Mouse (Mus musculus): Measurements from ENCODE around the gene Stxbp1. TPM values are rescaled to one million over a fixed set of nuclear protein-coding genes. Genes with fewer than 3 reads are reported as not detected.
A peak's percentile ranks its signal among the peaks of the same experiment; 100 is the strongest.

Gene Stxbp1
- polyA plus RNA-seq, 1 experiment from 2014 or later = 275 TPM

DNA sequence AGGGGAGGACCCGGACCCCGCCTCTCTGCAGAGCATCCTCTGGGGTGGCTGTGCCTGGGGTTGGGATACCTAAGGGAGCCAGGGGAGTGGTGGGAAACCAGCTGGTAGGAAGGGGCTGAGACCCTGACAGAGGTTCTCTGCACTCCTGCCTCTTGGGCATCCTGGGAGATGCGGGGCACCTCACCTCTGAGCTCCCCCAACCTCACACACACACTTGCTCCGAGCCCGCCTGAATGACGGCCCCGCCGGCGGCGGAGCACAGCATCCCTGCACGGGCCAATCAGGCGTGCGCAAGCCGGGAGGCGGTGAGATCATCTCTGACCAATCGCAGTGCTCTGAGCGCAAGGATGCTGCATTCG is 104.9 kb downstream of the Stxbp1 start:
- Histone ChIP-seq H3K36me3 (replicated peaks; ENCODE audit: control insufficient read depth, insufficient read depth) (peaks cover 29% of the 10 kb centered on the region), H3K4me1 (replicated peaks; ENCODE audit: control insufficient read depth, insufficient read depth, low read length) (peaks cover 11% of the 10 kb centered on the region), H3K27ac (peak overlapping the region; percentile 87), H3K9ac (peak overlapping the region; percentile 94), H3K4me2 (replicated peaks) (peak overlapping the region; percentile 80), H3K4me3 (replicated peaks; ENCODE audit: low read length) (peak overlapping the region; percentile 94), H3K27me3 (ENCODE audit: control insufficient read depth, insufficient read depth, low read length) (no peaks in the 10 kb centered on the region), H3K9me3 (ENCODE audit: control insufficient read depth, low read length) (no peaks in the 10 kb centered on the region)
- WGBS = 10% methylated on average over 18 of the region's 18 CpGs
- DNase-seq (ENCODE audit: low spot score) = peak; percentile 83
- ATAC-seq (ENCODE audit: low FRiP score) = peak; percentile 93

DNA sequence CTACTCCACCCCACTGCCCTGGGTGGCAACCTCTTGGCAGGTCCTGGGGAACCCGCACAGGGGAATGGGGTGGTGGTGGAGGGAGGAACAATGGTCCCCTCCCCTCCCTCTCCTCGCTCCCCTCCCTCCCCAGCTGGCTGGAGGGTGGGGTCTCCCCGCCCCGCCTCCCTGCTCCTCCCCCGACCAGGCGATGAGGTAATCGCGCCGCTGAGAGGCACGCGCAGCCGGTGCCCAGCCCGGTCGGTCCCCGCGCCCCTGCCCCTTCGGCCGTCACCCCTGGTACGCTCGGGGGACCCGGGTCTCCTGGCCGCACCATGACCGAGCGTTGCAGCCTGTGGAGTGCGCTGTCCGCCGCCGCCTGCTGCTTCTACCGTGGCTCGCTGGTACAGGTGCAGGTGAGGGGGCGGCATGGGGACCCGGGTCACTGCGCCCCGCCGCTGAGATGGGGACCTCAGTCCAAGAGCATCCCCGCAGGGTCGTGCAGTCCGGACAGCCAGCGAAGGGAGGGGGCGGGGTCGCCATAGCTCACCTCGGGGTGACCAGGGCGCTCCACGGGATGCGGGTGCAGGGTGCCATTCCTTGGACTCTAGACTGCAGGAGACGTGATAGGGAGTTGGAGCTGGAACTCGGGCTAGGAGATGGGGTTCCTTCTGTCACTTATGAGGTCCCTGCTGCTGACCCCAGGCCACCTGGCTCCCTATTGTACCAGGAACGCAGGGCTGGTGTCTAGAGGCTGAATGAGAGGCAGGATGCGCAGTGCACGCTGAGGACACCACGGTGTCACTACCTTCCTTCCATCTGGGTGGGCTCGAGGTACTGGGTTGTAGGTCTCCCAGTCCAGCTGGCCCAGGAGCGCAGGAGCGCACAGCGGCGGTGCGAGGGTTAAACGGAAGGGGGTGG is 105.5 kb downstream of the Stxbp1 start:
- Histone ChIP-seq H3K4me3 (replicated peaks; ENCODE audit: low read length) (peak overlapping the region; percentile 94), H3K36me3 (replicated peaks; ENCODE audit: control insufficient read depth, insufficient read depth) (peaks cover 23% of the 10 kb centered on the region), H3K9ac (peak overlapping the region; percentile 94), H3K4me1 (replicated peaks; ENCODE audit: control insufficient read depth, insufficient read depth, low read length) (peaks cover 11% of the 10 kb centered on the region), H3K27ac (peak overlapping the region; percentile 87), H3K27me3 (ENCODE audit: control insufficient read depth, insufficient read depth, low read length) (no peaks in the 10 kb centered on the region), H3K4me2 (replicated peaks) (peak overlapping the region; percentile 80), H3K9me3 (ENCODE audit: control insufficient read depth, low read length) (no peaks in the 10 kb centered on the region)
- WGBS = 7% methylated on average over 52 of the region's 58 CpGs
- peak; percentile 71 for DNase-seq (ENCODE audit: low spot score)
- peak; percentile 57 for ATAC-seq (ENCODE audit: low FRiP score)

- peaks cover 17% of the 10 kb centered on the region for H3K36me3 ChIP-seq (replicated peaks; ENCODE audit: control insufficient read depth, insufficient read depth)
- 4% methylated on average over 11 of the region's 11 CpGs for WGBS
- no peaks in the 10 kb centered on the region for H3K27me3 ChIP-seq (ENCODE audit: control insufficient read depth, insufficient read depth, low read length)
- ATAC-seq (ENCODE audit: low FRiP score) (no peak), DNase-seq (ENCODE audit: low spot score) (no peak)
- peak within 1 kb of the TSS; percentile 94 for H3K4me3 ChIP-seq (replicated peaks; ENCODE audit: low read length)
- peak within 1 kb of the TSS; percentile 94 for H3K9ac ChIP-seq
- peaks cover 11% of the 10 kb centered on the region for H3K4me1 ChIP-seq (replicated peaks; ENCODE audit: control insufficient read depth, insufficient read depth, low read length)
- no peaks in the 10 kb centered on the region for H3K9me3 ChIP-seq (ENCODE audit: control insufficient read depth, low read length)
- peak within 1 kb of the TSS; percentile 87 for H3K27ac ChIP-seq
- peak within 1 kb of the TSS; percentile 80 for H3K4me2 ChIP-seq (replicated peaks)
These were observed 106.2 kb downstream of the Stxbp1 start, which contains the start of gene 6330409D20Rik for GRCm38 (mm10) chr2:32740916-32741272. 6330409D20Rik (minus strand) TSS chr2:32741016.

- Histone ChIP-seq H3K27me3 (ENCODE audit: control insufficient read depth, insufficient read depth, low read length) (no peaks in the 10 kb centered on the region), H3K4me1 (replicated peaks; ENCODE audit: control insufficient read depth, insufficient read depth, low read length) (peaks cover 11% of the 10 kb centered on the region), H3K9me3 (ENCODE audit: control insufficient read depth, low read length) (no peaks in the 10 kb centered on the region), H3K4me3 (replicated peaks; ENCODE audit: low read length) (no peak overlapping the region), H3K36me3 (replicated peaks; ENCODE audit: control insufficient read depth, insufficient read depth) (peaks cover under 1% of the 10 kb centered on the region; the same call in 1 of the 2 replicates), H3K9ac (0 out of 2 replicates have a peak overlapping the region, but pooled peaks have one; percentile 0), H3K27ac (no peak overlapping the region), H3K4me2 (replicated peaks) (no peak overlapping the region)
- DNase-seq (ENCODE audit: low spot score) (no peak), ATAC-seq (ENCODE audit: low FRiP score) (no peak)
- 71% methylated on average over 4 of the region's 4 CpGs for WGBS
These were observed 107.7 kb downstream of the Stxbp1 start for GRCm38 (mm10) chr2:32739311-32739710.

Other genes starting within 250 kb of the Stxbp1 start
- gene St6galnac6, start 247.5 kb downstream of the Stxbp1 start, polyA plus RNA-seq (2014; fragmentation: Nextera tagmentation; extraction: Ambion mirVana) = 8.5 and 9.3 TPM in 2 replicates
- 78.1 and 82.0 TPM in 2 replicates for gene Ak1, start 225.5 kb downstream of the Stxbp1 start, polyA plus RNA-seq (2014; fragmentation: Nextera tagmentation; extraction: Ambion mirVana)
- gene Eng, start 200.7 kb downstream of the Stxbp1 start, polyA plus RNA-seq (2014; fragmentation: Nextera tagmentation; extraction: Ambion mirVana) = 28.1 and 30.5 TPM in 2 replicates
- gene Fpgs, start 143.1 kb downstream of the Stxbp1 start, polyA plus RNA-seq (2014; fragmentation: Nextera tagmentation; extraction: Ambion mirVana) = 14.8 and 16.3 TPM in 2 replicates
- 59.7 and 61.6 TPM in 2 replicates for gene Cdk9, start 134.2 kb downstream of the Stxbp1 start, polyA plus RNA-seq (2014; fragmentation: Nextera tagmentation; extraction: Ambion mirVana)
- 43.5 and 47.9 TPM in 2 replicates for gene Sh2d3c, start 126.2 kb downstream of the Stxbp1 start, polyA plus RNA-seq (2014; fragmentation: Nextera tagmentation; extraction: Ambion mirVana)
- gene 6330409D20Rik, start 106.2 kb downstream of the Stxbp1 start, polyA plus RNA-seq (2014; fragmentation: Nextera tagmentation; extraction: Ambion mirVana) = 3.8 and 4.5 TPM in 2 replicates
- 49.8 and 53.1 TPM in 2 replicates for gene Tor2a, start 90.0 kb downstream of the Stxbp1 start, polyA plus RNA-seq (2014; fragmentation: Nextera tagmentation; extraction: Ambion mirVana)
- gene Ttc16, start 71.6 kb downstream of the Stxbp1 start, polyA plus RNA-seq (2014; fragmentation: Nextera tagmentation; extraction: Ambion mirVana) = 0.52 and 0.74 TPM in 2 replicates
- 4.3 and 5.1 TPM in 2 replicates for gene Ptrh1, start 71.5 kb downstream of the Stxbp1 start, polyA plus RNA-seq (2014; fragmentation: Nextera tagmentation; extraction: Ambion mirVana)
- 0.42 and 1.2 TPM in 2 replicates for gene Cfap157, start 62.8 kb downstream of the Stxbp1 start, polyA plus RNA-seq (2014; fragmentation: Nextera tagmentation; extraction: Ambion mirVana)
- 16.8 and 19.4 TPM in 2 replicates for gene Fam129b, start 28.9 kb upstream of the Stxbp1 start, polyA plus RNA-seq (2014; fragmentation: Nextera tagmentation; extraction: Ambion mirVana)
- 106 and 113 TPM in 2 replicates for gene Rpl12, start 114.3 kb upstream of the Stxbp1 start, polyA plus RNA-seq (2014; fragmentation: Nextera tagmentation; extraction: Ambion mirVana)
- gene Lrsam1, start 114.4 kb upstream of the Stxbp1 start, polyA plus RNA-seq (2014; fragmentation: Nextera tagmentation; extraction: Ambion mirVana) = 20.2 and 22.4 TPM in 2 replicates
- gene Slc2a8, start 134.8 kb upstream of the Stxbp1 start, polyA plus RNA-seq (2014; fragmentation: Nextera tagmentation; extraction: Ambion mirVana) = 16.3 and 17.4 TPM in 2 replicates